Mouse (Mus musculus) mouse trophoblast stem cell (cell line): ENCODE data around the gene Tbx20.

Experiments
- in situ Hi-C, 2 experiments: fragments of 300-500 bp; cut with MseI, MboI; formaldehyde crosslinking; loops; 2 replicates in 1 of 2; 3 replicates in 1 of 2; pipeline ENCODE4 v1.15.1; 2025

Tbx20 gene

GRCm38 (mm10) chr9:24770149-24770940, 3.8 kb downstream of the Tbx20 start:
- in situ Hi-C loops = loop anchor here in 1 of 2 experiments (10.0 kb wide), 1 partner anchor 174 kb away; no protein-coding TSS in a partner anchor

- in situ Hi-C loops = loop anchor here (10.0 kb wide), 2 partner anchors 175 to 255 kb away; no protein-coding TSS in a partner anchor
Measured at GRCm38 (mm10) chr9:24769611-24770010, 4.5 kb downstream of the Tbx20 start.

GRCm38 (mm10) chr9:24767056-24767455, 7.0 kb downstream of the Tbx20 start:
- in situ Hi-C loops = loop anchor here in 1 of 2 experiments (10.0 kb wide), 1 partner anchor 258 kb away; no protein-coding TSS in a partner anchor

GRCm38 (mm10) chr9:24765572-24765971, 8.5 kb downstream of the Tbx20 start:
- in situ Hi-C loops = loop anchor here in 1 of 2 experiments (10.0 kb wide), 1 partner anchor 259 kb away; no protein-coding TSS in a partner anchor

- in situ Hi-C loops = loop anchor here in 1 of 2 experiments (10.0 kb wide), 1 partner anchor 264 kb away; no protein-coding TSS in a partner anchor
Measured at GRCm38 (mm10) chr9:24760461-24760860, 13.6 kb downstream of the Tbx20 start.

- in situ Hi-C loops = no loop called here
Measured at GRCm38 (mm10) chr9:24744958-24745357, 29.1 kb downstream of the Tbx20 start.

GRCm38 (mm10) chr9:24701246-24701645, 72.9 kb downstream of the Tbx20 start:
- in situ Hi-C loops = no loop called here

- in situ Hi-C loops = no loop called here
Measured at GRCm38 (mm10) chr9:24696405-24696778, 77.7 kb downstream of the Tbx20 start.

- in situ Hi-C loops = no loop called here
Measured at GRCm38 (mm10) chr9:24695700-24696404, 78.3 kb downstream of the Tbx20 start, which contains the start of gene Dpy19l2. Gene Dpy19l2, minus strand, starts transcription at chr9:24696293.
